Mouse (Mus musculus) heart, adult 2 months (tissue): ENCODE measurements around the gene Amer2.

Experiments used
- CTCF ChIP-seq: fragments of 200-600 bp; IDR thresholded peaks from 2 replicates; pipeline ENCODE4 v1.8.1; 2022; ENCODE audit warnings: antibody characterized with exemption, mild to moderate bottlenecking, moderate library complexity
- POLR2A ChIP-seq: fragments of 200-500 bp; IDR thresholded peaks from 2 replicates; pipeline ENCODE4 v1.6.1; 2011; ENCODE audit warnings: mild to moderate bottlenecking, low read depth, low read length, control low read depth; ENCODE audit not compliant: insufficient read depth

DNA sequence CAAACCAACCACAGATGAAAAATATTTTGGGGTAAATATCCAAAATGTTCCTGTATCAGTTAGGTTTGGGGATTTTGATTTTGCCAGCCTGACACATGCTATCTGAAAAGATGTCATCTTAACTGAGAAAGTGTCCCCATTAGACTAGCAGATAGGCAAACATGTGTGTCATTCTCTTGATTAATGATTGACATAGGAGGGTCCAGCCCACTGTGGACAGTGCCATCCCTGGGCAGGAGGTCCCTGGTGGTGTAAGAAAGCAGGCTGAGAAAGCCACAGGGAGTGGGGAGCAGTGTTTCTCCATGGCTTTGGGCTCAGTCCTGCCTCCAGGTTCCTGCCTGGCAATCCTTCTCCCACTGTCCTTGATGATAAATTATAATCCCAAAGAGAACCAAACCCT lies 63.3 kb downstream of the Amer2 start:
- no peak for TF ChIP-seq CTCF
- no peak for TF ChIP-seq POLR2A
